In the genomic region with DNA sequence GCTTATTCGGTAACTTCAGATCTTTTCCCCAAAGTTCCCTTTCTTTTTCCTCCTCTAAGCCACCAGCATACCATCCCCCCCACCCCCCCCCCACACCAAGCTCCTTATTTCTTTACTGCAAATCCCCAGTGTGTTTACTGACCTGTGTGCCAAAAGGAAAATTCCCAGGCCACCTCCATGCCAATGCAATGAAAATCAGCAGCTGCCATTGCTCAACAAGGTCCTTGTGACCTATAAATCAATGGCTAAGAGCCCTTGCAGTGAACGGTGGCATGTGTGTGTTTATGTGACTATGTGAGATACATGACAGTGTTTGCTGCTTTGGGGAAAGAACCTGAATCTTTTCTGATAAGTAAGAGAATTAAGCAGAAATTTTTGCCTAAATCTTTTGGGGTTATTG, we compare ENCODE assay signal across 12 mouse cellular contexts.
A peak's percentile ranks its signal among the peaks of the same experiment; 100 is the strongest.
DNase-seq lines count a peak whose midpoint lies in the region; ATAC-seq and TF ChIP-seq lines count a peak whose summit lies in the region.
"Had no signal": no experiment of that assay in that cellular context is flagged by ENCODE, and none has a peak within 500 bp of the region (broad histone marks: within the 10 kb centered on the region; RNA-seq: fewer than 3 reads in every experiment).

No protein-coding gene starts in this region.

- H3K36me3 ChIP-seq in heart, embryonic 10.5 days, result no peaks in the 10 kb centered on the region
- no peaks in the 10 kb centered on the region for H3K36me3 ChIP-seq in limb, embryonic 14.5 days (ENCODE audit: control insufficient read depth, insufficient read depth, low read length)
- H3K36me3 ChIP-seq: midbrain, embryonic 13.5 days had no signal

- ATAC-seq in limb, embryonic 14.5 days (ENCODE audit: low FRiP score, low read depth), result no peak
- ATAC-seq in inflammation-experienced regulatory T-cells, adult 6 months, result no peak
- ATAC-seq: midbrain, embryonic 13.5 days had no signal

- H3K4me2 ChIP-seq in limb, embryonic 14.5 days (replicated peaks; ENCODE audit: low read depth, low read length, severe bottlenecking), result no peak overlapping the region
- H3K4me2 ChIP-seq: midbrain, embryonic 13.5 days had no signal

- no peak for DNase-seq in heart, embryonic 10.5 days (ENCODE audit: low spot score)
- DNase-seq in heart, postnatal 36 days, result no peak
- peak; percentile 69 for DNase-seq in adrenal gland, adult 8-10 months
- DNase-seq in hindlimb bud, embryonic 11.5 days (ENCODE audit: extremely low spot score, low read depth, low spot score), result peak; percentile 44
- DNase-seq in limb, embryonic 14.5 days (ENCODE audit: low spot score), result no peak
- DNase-seq in left cerebral cortex, postnatal 25 days (ENCODE audit: low spot score in 2 of 2), result no peak
- no peak for DNase-seq in layer of hippocampus, postnatal 10 days (ENCODE audit: low spot score in 2 of 2)
- DNase-seq: gastrocnemius, postnatal 14 days; layer of hippocampus, postnatal 36 days; thymus, adult 18-20 months had no signal

- WGBS in heart, embryonic 10.5 days, result 55% methylated on average over 2 of the region's 2 CpGs
- 20% methylated on average over 2 of the region's 2 CpGs for WGBS in limb, embryonic 14.5 days

- no peak overlapping the region for H3K9ac ChIP-seq in limb, embryonic 14.5 days (ENCODE audit: low read depth, low read length, severe bottlenecking)
- H3K9ac ChIP-seq: midbrain, embryonic 13.5 days had no signal

- H3K27me3 ChIP-seq in heart, embryonic 10.5 days (ENCODE audit: insufficient read depth, poor library complexity, severe bottlenecking), result no peaks in the 10 kb centered on the region
- H3K27me3 ChIP-seq in limb, embryonic 14.5 days (ENCODE audit: control insufficient read depth, insufficient read depth, low read length), result no peaks in the 10 kb centered on the region
- H3K27me3 ChIP-seq: midbrain, embryonic 13.5 days had no signal

- H3K4me3 ChIP-seq in heart, embryonic 10.5 days, result no peak overlapping the region
- H3K4me3 ChIP-seq in limb, embryonic 14.5 days (replicated peaks; ENCODE audit: low read length), result no peak overlapping the region
- H3K4me3 ChIP-seq: midbrain, embryonic 13.5 days had no signal

- peaks cover 20% of the 10 kb centered on the region for H3K4me1 ChIP-seq in heart, embryonic 10.5 days
- peaks cover 38% of the 10 kb centered on the region for H3K4me1 ChIP-seq in limb, embryonic 14.5 days (ENCODE audit: control insufficient read depth, insufficient read depth, low read length)

- H3K27ac ChIP-seq in heart, embryonic 10.5 days, result peak overlapping the region; percentile 84
- peak overlapping the region; percentile 58 for H3K27ac ChIP-seq in limb, embryonic 14.5 days (replicated peaks; ENCODE audit: low read depth, low read length)
- H3K27ac ChIP-seq: midbrain, embryonic 13.5 days had no signal

- intact Hi-C loops in heart, postnatal 36 days (cut with DNase I), result loop anchor here (5.0 kb wide), 1 partner anchor 67 kb away; no protein-coding TSS in a partner anchor
- intact Hi-C loops in left cerebral cortex, postnatal 25 days (cut with DNase I), result no loop called here

- TF ChIP-seq POLR2A in limb, embryonic 14.5 days (IDR thresholded peaks at IDR 0.05; ENCODE audit: borderline replicate concordance, extremely low read depth, insufficient read depth, insufficient read length), result no peak

- H3K9me3 ChIP-seq in heart, embryonic 10.5 days, result no peaks in the 10 kb centered on the region
- no peaks in the 10 kb centered on the region for H3K9me3 ChIP-seq in limb, embryonic 14.5 days (ENCODE audit: control insufficient read depth, low read length)
- H3K9me3 ChIP-seq: midbrain, embryonic 13.5 days had no signal

Comparison
In these comparisons a context has a peak if more than half of its experiments do, and no peak if none do; other contexts are left out.
1. DNase-seq: peak in adrenal gland, adult 8-10 months (single experiment) and hindlimb bud, embryonic 11.5 days (single experiment); none in heart, embryonic 10.5 days (single experiment), heart, postnatal 36 days (0 of 2), limb, embryonic 14.5 days (single experiment), left cerebral cortex, postnatal 25 days (0 of 2) and layer of hippocampus, postnatal 10 days (0 of 2).